Mouse (Mus musculus): ENCODE data around the gene 1600002K03Rik. TPM values are rescaled to one million over a fixed set of nuclear protein-coding genes. Genes with fewer than 3 reads are reported as not detected.
A peak's percentile ranks its signal among the peaks of the same experiment; 100 is the strongest.

1600002K03Rik gene
- polyA plus RNA-seq, 1 experiment from 2014 or later = 11.7 TPM

- under 1% methylated on average over 57 of the region's 57 CpGs for WGBS
- H3K4me3 ChIP-seq = peak overlapping the region; percentile 90
- H3K4me1 ChIP-seq (replicated peaks) = peaks cover 64% of the 10 kb centered on the region
- peak overlapping the region; percentile 98 for H3K27ac ChIP-seq (ENCODE audit: poor library complexity, severe bottlenecking)
- peaks cover 70% of the 10 kb centered on the region for H3K36me3 ChIP-seq
- H3K27me3 ChIP-seq (replicated peaks) = no peaks in the 10 kb centered on the region
- peak; percentile 57 for ATAC-seq (ENCODE audit: insufficient number of reproducible peaks, low FRiP score)
- peak overlapping the region; percentile 90 for H3K9ac ChIP-seq
- H3K9me3 ChIP-seq (replicated peaks) = no peaks in the 10 kb centered on the region
- H3K4me2 ChIP-seq = peak overlapping the region; percentile 87
Measured at GRCm38 (mm10) chr10:80148610-80149290, 24.0 kb upstream of the 1600002K03Rik start.

GRCm38 (mm10) chr10:80149291-80150225 is 23.2 kb upstream of the 1600002K03Rik start:
- Histone ChIP-seq H3K4me2 (peak overlapping the region; percentile 87), H3K4me3 (peak overlapping the region; percentile 90), H3K27ac (ENCODE audit: poor library complexity, severe bottlenecking) (peak overlapping the region; percentile 98), H3K27me3 (replicated peaks) (no peaks in the 10 kb centered on the region), H3K9me3 (replicated peaks) (no peaks in the 10 kb centered on the region), H3K4me1 (replicated peaks) (peaks cover 65% of the 10 kb centered on the region), H3K9ac (peak overlapping the region; percentile 100), H3K36me3 (peaks cover 70% of the 10 kb centered on the region)
- peak; percentile 83 for ATAC-seq (ENCODE audit: insufficient number of reproducible peaks, low FRiP score)
- WGBS = under 1% methylated on average over 88 of the region's 88 CpGs

- Histone ChIP-seq H3K27ac (ENCODE audit: poor library complexity, severe bottlenecking) (peak overlapping the region; percentile 98), H3K4me2 (peak overlapping the region; percentile 87), H3K36me3 (peaks cover 70% of the 10 kb centered on the region), H3K4me1 (replicated peaks) (peaks cover 65% of the 10 kb centered on the region), H3K4me3 (peak overlapping the region; percentile 90), H3K9me3 (replicated peaks) (no peaks in the 10 kb centered on the region), H3K9ac (peak overlapping the region; percentile 100), H3K27me3 (replicated peaks) (no peaks in the 10 kb centered on the region)
- WGBS = under 1% methylated on average over 56 of the region's 71 CpGs
- ATAC-seq (ENCODE audit: insufficient number of reproducible peaks, low FRiP score) = no peak
Measured at GRCm38 (mm10) chr10:80150226-80151210, 22.2 kb upstream of the 1600002K03Rik start.

- peak overlapping the region; percentile 87 for H3K4me2 ChIP-seq
- peaks cover 70% of the 10 kb centered on the region for H3K36me3 ChIP-seq
- 4% methylated on average over 24 of the region's 26 CpGs for WGBS
- H3K4me1 ChIP-seq (replicated peaks) = peaks cover 65% of the 10 kb centered on the region
- ATAC-seq (ENCODE audit: insufficient number of reproducible peaks, low FRiP score) = no peak
- peak overlapping the region; percentile 98 for H3K27ac ChIP-seq (ENCODE audit: poor library complexity, severe bottlenecking)
- peak overlapping the region; percentile 90 for H3K4me3 ChIP-seq
- peak overlapping the region; percentile 100 for H3K9ac ChIP-seq
- no peaks in the 10 kb centered on the region for H3K27me3 ChIP-seq (replicated peaks)
- H3K9me3 ChIP-seq (replicated peaks) = no peaks in the 10 kb centered on the region
Measured at GRCm38 (mm10) chr10:80151211-80152034, 21.3 kb upstream of the 1600002K03Rik start.

GRCm38 (mm10) chr10:80152071-80152872 is 20.5 kb upstream of the 1600002K03Rik start:
- Histone ChIP-seq H3K36me3 (peaks cover 75% of the 10 kb centered on the region), H3K4me2 (peak overlapping the region; percentile 87), H3K4me1 (replicated peaks) (peaks cover 65% of the 10 kb centered on the region), H3K27ac (ENCODE audit: poor library complexity, severe bottlenecking) (peak overlapping the region; percentile 98), H3K27me3 (replicated peaks) (no peaks in the 10 kb centered on the region), H3K9ac (peak overlapping the region; percentile 100), H3K9me3 (replicated peaks) (no peaks in the 10 kb centered on the region), H3K4me3 (peak overlapping the region; percentile 90)
- ATAC-seq (ENCODE audit: insufficient number of reproducible peaks, low FRiP score) = no peak
- 12% methylated on average over 15 of the region's 15 CpGs for WGBS

GRCm38 (mm10) chr10:80152873-80153260 is 19.9 kb upstream of the 1600002K03Rik start:
- peak overlapping the region; percentile 100 for H3K9ac ChIP-seq
- 27% methylated on average over 3 of the region's 3 CpGs for WGBS

GRCm38 (mm10) chr10:80153713-80154112 is 19.0 kb upstream of the 1600002K03Rik start:
- Histone ChIP-seq H3K27me3 (replicated peaks) (no peaks in the 10 kb centered on the region), H3K9me3 (replicated peaks) (no peaks in the 10 kb centered on the region), H3K4me3 (no peak overlapping the region), H3K9ac (peak overlapping the region; percentile 100), H3K27ac (ENCODE audit: poor library complexity, severe bottlenecking) (peak overlapping the region; percentile 98), H3K36me3 (peaks cover 80% of the 10 kb centered on the region), H3K4me2 (peak overlapping the region; percentile 87; the same call in 1 of the 2 replicates), H3K4me1 (replicated peaks) (peaks cover 71% of the 10 kb centered on the region)
- ATAC-seq (ENCODE audit: insufficient number of reproducible peaks, low FRiP score) = no peak
- 86% methylated on average over 19 of the region's 19 CpGs for WGBS

More at GRCm38 (mm10) chr10:80152873-80153260, 19.9 kb upstream of the 1600002K03Rik start:
- H3K4me1 ChIP-seq (replicated peaks) = peaks cover 64% of the 10 kb centered on the region
- H3K4me2 ChIP-seq = peak overlapping the region; percentile 87
- no peaks in the 10 kb centered on the region for H3K27me3 ChIP-seq (replicated peaks)
- H3K4me3 ChIP-seq = peak overlapping the region; percentile 90
- peak overlapping the region; percentile 98 for H3K27ac ChIP-seq (ENCODE audit: poor library complexity, severe bottlenecking)
- no peaks in the 10 kb centered on the region for H3K9me3 ChIP-seq (replicated peaks)
- ATAC-seq (ENCODE audit: insufficient number of reproducible peaks, low FRiP score) = no peak
- peaks cover 79% of the 10 kb centered on the region for H3K36me3 ChIP-seq

GRCm38 (mm10) chr10:80154384-80154783 is 18.4 kb upstream of the 1600002K03Rik start:
- Histone ChIP-seq H3K27ac (ENCODE audit: poor library complexity, severe bottlenecking) (peak overlapping the region; percentile 98; the same call in 1 of the 2 replicates), H3K36me3 (peaks cover 81% of the 10 kb centered on the region), H3K4me3 (0 out of 2 replicates have a peak overlapping the region, but pooled peaks have one; percentile 0), H3K27me3 (replicated peaks) (no peaks in the 10 kb centered on the region), H3K4me1 (replicated peaks) (peaks cover 78% of the 10 kb centered on the region), H3K9me3 (replicated peaks) (no peaks in the 10 kb centered on the region), H3K4me2 (no peak overlapping the region), H3K9ac (peak overlapping the region; percentile 100; the same call in 1 of the 2 replicates)
- ATAC-seq (ENCODE audit: insufficient number of reproducible peaks, low FRiP score) = no peak
- 84% methylated on average over 7 of the region's 7 CpGs for WGBS

- no peak for ATAC-seq (ENCODE audit: insufficient number of reproducible peaks, low FRiP score)
- peak overlapping the region; percentile 19 for H3K27ac ChIP-seq (ENCODE audit: poor library complexity, severe bottlenecking)
- H3K27me3 ChIP-seq (replicated peaks) = no peaks in the 10 kb centered on the region
- H3K4me2 ChIP-seq = no peak overlapping the region
- H3K9ac ChIP-seq = peak overlapping the region; percentile 100
- WGBS = 48% methylated on average over 1 of the region's 1 CpGs
- peaks cover 83% of the 10 kb centered on the region for H3K4me1 ChIP-seq (replicated peaks)
- no peak overlapping the region for H3K4me3 ChIP-seq
- H3K9me3 ChIP-seq (replicated peaks) = no peaks in the 10 kb centered on the region
- peaks cover 74% of the 10 kb centered on the region for H3K36me3 ChIP-seq
Measured at GRCm38 (mm10) chr10:80155277-80155676, 17.5 kb upstream of the 1600002K03Rik start.
